Mouse (Mus musculus): ENCODE results near the gene Elf2.
A peak's percentile ranks its signal among the peaks of the same experiment; 100 is the strongest.
"Not testable (repeated sequence)": the region's sequence is repeated elsewhere in the genome, so short reads cannot be mapped to it uniquely, and the experiment has no call there.

Elf2 gene

GRCm38 (mm10) chr3:51358660-51359557 lies 18.4 kb upstream of the Elf2 start:
- DNase-seq (ENCODE audit: low spot score): peak; percentile 94

GRCm38 (mm10) chr3:51358181-51358580 lies 17.7 kb upstream of the Elf2 start:
- peak; percentile 91 for DNase-seq (ENCODE audit: low spot score)

GRCm38 (mm10) chr3:51357624-51358023 lies 17.2 kb upstream of the Elf2 start:
- DNase-seq (ENCODE audit: low spot score): no peak

GRCm38 (mm10) chr3:51357078-51357477 lies 16.6 kb upstream of the Elf2 start:
- no peak for DNase-seq (ENCODE audit: low spot score)

- DNase-seq (ENCODE audit: low spot score): not testable (repeated sequence)
Measured at GRCm38 (mm10) chr3:51354956-51355355, 14.5 kb upstream of the Elf2 start.

- DNase-seq (ENCODE audit: low spot score): no peak
Measured at GRCm38 (mm10) chr3:51354034-51354427, 13.6 kb upstream of the Elf2 start.

- DNase-seq (ENCODE audit: low spot score): peak; percentile 76
Measured at GRCm38 (mm10) chr3:51353325-51354033, 13.0 kb upstream of the Elf2 start.

GRCm38 (mm10) chr3:51350806-51351205 lies 10.3 kb upstream of the Elf2 start:
- DNase-seq (ENCODE audit: low spot score): no peak

- DNase-seq (ENCODE audit: low spot score): no peak
Measured at GRCm38 (mm10) chr3:51348646-51349238, 8.3 kb upstream of the Elf2 start.

GRCm38 (mm10) chr3:51345017-51345416 lies 4.6 kb upstream of the Elf2 start:
- DNase-seq (ENCODE audit: low spot score): not testable (repeated sequence)

GRCm38 (mm10) chr3:51344182-51344581 lies 3.7 kb upstream of the Elf2 start:
- DNase-seq (ENCODE audit: low spot score): not testable (repeated sequence)

- no peak for DNase-seq (ENCODE audit: low spot score)
Measured at GRCm38 (mm10) chr3:51343260-51343659, 2.8 kb upstream of the Elf2 start.

- DNase-seq (ENCODE audit: low spot score): no peak
Measured at GRCm38 (mm10) chr3:51342152-51342551, 1.7 kb upstream of the Elf2 start.

- peak; percentile 86 for DNase-seq (ENCODE audit: low spot score)
Measured at GRCm38 (mm10) chr3:51341268-51342081, 1.0 kb upstream of the Elf2 start.

GRCm38 (mm10) chr3:51339734-51340551 lies 520 bp downstream of the Elf2 start:
- no peak for DNase-seq (ENCODE audit: low spot score)

- DNase-seq (ENCODE audit: low spot score): no peak
Measured at GRCm38 (mm10) chr3:51339378-51339733, 1.1 kb downstream of the Elf2 start.

GRCm38 (mm10) chr3:51335378-51335777 lies 5.1 kb downstream of the Elf2 start:
- DNase-seq (ENCODE audit: low spot score): no peak

- DNase-seq (ENCODE audit: low spot score): no peak
Measured at GRCm38 (mm10) chr3:51333950-51334349, 6.5 kb downstream of the Elf2 start.

GRCm38 (mm10) chr3:51333234-51333889 lies 7.1 kb downstream of the Elf2 start:
- DNase-seq (ENCODE audit: low spot score): no peak

- no peak for DNase-seq (ENCODE audit: low spot score)
Measured at GRCm38 (mm10) chr3:51330086-51330485, 10.4 kb downstream of the Elf2 start.

GRCm38 (mm10) chr3:51328546-51328945 lies 11.9 kb downstream of the Elf2 start:
- no peak for DNase-seq (ENCODE audit: low spot score)
